Mouse (Mus musculus) cortical plate, adult 2 months (tissue): ENCODE data around the gene Xrcc1. TPM values are rescaled to one million over a fixed set of nuclear protein-coding genes. Genes with fewer than 3 reads are reported as not detected.

Experiments
- H3K27ac ChIP-seq: fragments of 200-500 bp; 2 replicates; pipeline ENCODE4 v1.5.1; 2012; ENCODE audit warnings: low read length, control low read depth, inconsistent platforms; ENCODE audit not compliant: insufficient read depth
- H3K4me1 ChIP-seq: fragments of 200-500 bp; 2 replicates; pipeline ENCODE4 v1.6.1; 2011; ENCODE audit warnings: low read length; ENCODE audit not compliant: control insufficient read depth, insufficient read depth
- H3K4me3 ChIP-seq: fragments of 200-500 bp; 2 replicates; pipeline ENCODE4 v1.5.1; 2011; ENCODE audit warnings: mild to moderate bottlenecking, low read length, control low read depth; ENCODE audit not compliant: insufficient read depth
- CTCF ChIP-seq: fragments of 200-500 bp; IDR thresholded peaks from 2 replicates; pipeline ENCODE4 v1.5.1; 2011; ENCODE audit warnings: mild to moderate bottlenecking, control low read depth, low read length; ENCODE audit not compliant: insufficient read depth; ENCODE audit errors: extremely low read depth
- POLR2A ChIP-seq: fragments of 200-500 bp; IDR thresholded peaks from 2 replicates; pipeline ENCODE4 v1.6.1; 2011; ENCODE audit warnings: mild to moderate bottlenecking, low read length, control low read depth; ENCODE audit not compliant: insufficient read depth; ENCODE audit errors: extremely low read depth
- polyA plus RNA-seq: library from polyadenylated mRNA; depleted of rRNA; stranded (reverse); fragments of >200 nt; gene quantifications from 2 replicates; pipeline ENCODE4 v1.2.3, GENCODE M21; 2012

The Xrcc1 gene
- polyA plus RNA-seq, 1 experiment = 41.6 TPM

- Histone ChIP-seq H3K27ac (no peak overlapping the region), H3K4me3 (no peak overlapping the region), H3K4me1 (peaks cover 1% of the 10 kb centered on the region)
- TF ChIP-seq CTCF = no peak
- no peak for TF ChIP-seq POLR2A
Observed at GRCm38 (mm10) chr7:24537081-24537480, 9.0 kb upstream of the Xrcc1 start.

- Histone ChIP-seq H3K4me1 (peaks cover 1% of the 10 kb centered on the region), H3K27ac (no peak overlapping the region)
- no peak for TF ChIP-seq POLR2A
- no peak for TF ChIP-seq CTCF
Observed at GRCm38 (mm10) chr7:24537591-24537990, 8.5 kb upstream of the Xrcc1 start.

GRCm38 (mm10) chr7:24538154-24538553 lies 7.9 kb upstream of the Xrcc1 start:
- Histone ChIP-seq H3K27ac (no peak overlapping the region), H3K4me1 (peaks cover 1% of the 10 kb centered on the region), H3K4me3 (no peak overlapping the region)
- TF ChIP-seq POLR2A (no peak), CTCF (no peak)

More at GRCm38 (mm10) chr7:24537591-24537990, 8.5 kb upstream of the Xrcc1 start:
- no peak overlapping the region for H3K4me3 ChIP-seq

- no peak overlapping the region for H3K27ac ChIP-seq
- TF ChIP-seq CTCF (no peak), POLR2A (no peak)
- no peak overlapping the region for H3K4me3 ChIP-seq
Observed at GRCm38 (mm10) chr7:24538701-24539100, 7.4 kb upstream of the Xrcc1 start.

GRCm38 (mm10) chr7:24539686-24540085 lies 6.4 kb upstream of the Xrcc1 start:
- H3K4me3 ChIP-seq = no peak overlapping the region
- H3K27ac ChIP-seq = no peak overlapping the region
- TF ChIP-seq CTCF (no peak), POLR2A (no peak)
- H3K4me1 ChIP-seq = peaks cover 1% of the 10 kb centered on the region

More at GRCm38 (mm10) chr7:24538701-24539100, 7.4 kb upstream of the Xrcc1 start:
- peaks cover 1% of the 10 kb centered on the region for H3K4me1 ChIP-seq

- no peak for TF ChIP-seq POLR2A
- TF ChIP-seq CTCF = no peak
- Histone ChIP-seq H3K4me1 (no peaks in the 10 kb centered on the region), H3K27ac (no peak overlapping the region), H3K4me3 (no peak overlapping the region)
Observed at GRCm38 (mm10) chr7:24544506-24544905, 1.6 kb upstream of the Xrcc1 start.

- Histone ChIP-seq H3K4me1 (no peaks in the 10 kb centered on the region), H3K4me3 (peak overlapping the region; percentile 55), H3K27ac (no peak overlapping the region)
- TF ChIP-seq CTCF = no peak
- TF ChIP-seq POLR2A = peak; percentile 59
Observed at GRCm38 (mm10) chr7:24546634-24547389, 723 bp downstream of the Xrcc1 start.

GRCm38 (mm10) chr7:24547534-24548036 lies 1.5 kb downstream of the Xrcc1 start:
- Histone ChIP-seq H3K27ac (no peak overlapping the region), H3K4me3 (peak overlapping the region; percentile 55), H3K4me1 (no peaks in the 10 kb centered on the region)
- no peak for TF ChIP-seq CTCF
- TF ChIP-seq POLR2A = no peak

GRCm38 (mm10) chr7:24551985-24552759 lies 6.1 kb downstream of the Xrcc1 start:
- no peak overlapping the region for H3K4me3 ChIP-seq
- TF ChIP-seq POLR2A (no peak), CTCF (no peak)
- H3K4me1 ChIP-seq = no peaks in the 10 kb centered on the region
- H3K27ac ChIP-seq = no peak overlapping the region
